Mouse (Mus musculus) E14TG2a.4 (cell line): ENCODE data around the gene Slc11a1.

Experiments
- H3K27me3 ChIP-seq: 2 replicates; pipeline ENCODE4 v1.6.1; 2014; ENCODE audit warnings: low read length, control low read depth; ENCODE audit not compliant: insufficient read depth
- H3K36me3 ChIP-seq: 2 replicates; pipeline ENCODE4 v1.6.1; 2014; ENCODE audit warnings: low read length, control low read depth; ENCODE audit not compliant: insufficient read depth
- H3K4me1 ChIP-seq: replicated peaks from 2 replicates; pipeline ENCODE4 v1.6.1; 2014; ENCODE audit warnings: low read depth, low read length, control low read depth
- H3K4me3 ChIP-seq: replicated peaks from 2 replicates; pipeline ENCODE4 v1.5.1; 2014; ENCODE audit warnings: mild to moderate bottlenecking, low read length
- H3K9me3 ChIP-seq: 2 replicates; pipeline ENCODE4 v1.6.1; 2014; ENCODE audit warnings: low read length, control low read depth
- CTCF ChIP-seq: conservative IDR thresholded peaks from 2 replicates; pipeline ENCODE4 v1.5.1; 2014; ENCODE audit warnings: low read length
- NANOG ChIP-seq: IDR thresholded peaks from 2 replicates; pipeline ENCODE4 v1.6.1; 2014; ENCODE audit warnings: borderline replicate concordance, low read length, mixed read lengths
- POU5F1 ChIP-seq: IDR thresholded peaks from 2 replicates; pipeline ENCODE4 v1.6.1; 2014; ENCODE audit warnings: low read length, borderline replicate concordance

Slc11a1 gene

GRCm38 (mm10) chr1:74404206-74404605, 29.2 kb downstream of the Slc11a1 start:
- peaks cover 26% of the 10 kb centered on the region for H3K4me1 ChIP-seq
- no peaks in the 10 kb centered on the region for H3K9me3 ChIP-seq
- no peak for TF ChIP-seq POU5F1
- TF ChIP-seq NANOG: no peak
- TF ChIP-seq CTCF: no peak
- 0 out of 2 replicates have a peak, but pooled peaks cover 3% of the 10 kb centered on the region for H3K27me3 ChIP-seq
- no peaks in the 10 kb centered on the region for H3K36me3 ChIP-seq
- no peak overlapping the region for H3K4me3 ChIP-seq

- Histone ChIP-seq H3K27me3 (peaks cover 6% of the 10 kb centered on the region; the same call in 1 of the 2 replicates), H3K36me3 (no peaks in the 10 kb centered on the region), H3K4me3 (peak within 1 kb of the TSS; percentile 37), H3K9me3 (no peaks in the 10 kb centered on the region), H3K4me1 (peaks cover 13% of the 10 kb centered on the region)
- TF ChIP-seq POU5F1 (no peak), CTCF (no peak), NANOG (no peak)
Measured at GRCm38 (mm10) chr1:74408589-74409504, 33.9 kb downstream of the Slc11a1 start, which contains the start of gene Vil1. TSS of gene Vil1 (plus strand) at chr1:74409376.

DNA sequence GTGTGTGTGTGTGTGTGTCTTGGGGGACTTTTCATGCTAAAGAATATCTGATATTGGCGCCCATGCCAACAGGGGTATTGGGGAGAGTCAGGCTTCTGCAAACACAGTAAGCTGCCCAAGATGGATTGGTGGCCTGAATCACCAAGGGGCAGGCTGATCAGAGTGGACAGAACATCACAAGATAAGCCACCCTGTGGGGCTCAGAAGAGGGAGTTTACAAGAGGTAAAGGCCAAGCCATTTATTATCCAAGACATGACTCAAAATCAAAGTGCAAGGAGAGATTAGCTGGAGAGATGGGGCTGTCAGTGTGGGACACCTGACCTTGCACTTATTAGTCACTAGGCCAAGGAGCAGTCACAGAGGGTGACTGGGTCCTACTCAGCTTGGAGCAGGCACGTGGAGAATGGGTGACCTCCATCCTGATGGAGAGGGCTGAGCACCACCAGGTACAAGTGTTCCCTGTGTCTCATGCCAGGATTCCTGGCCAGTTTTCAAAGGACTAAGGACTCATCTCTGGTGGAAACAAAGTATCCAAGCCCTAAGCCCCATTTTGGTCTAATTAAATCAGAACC, 36.8 kb downstream of the Slc11a1 start:
- Histone ChIP-seq H3K9me3 (no peaks in the 10 kb centered on the region), H3K36me3 (no peaks in the 10 kb centered on the region), H3K4me1 (peaks cover 29% of the 10 kb centered on the region), H3K4me3 (no peak overlapping the region), H3K27me3 (peaks cover 6% of the 10 kb centered on the region; the same call in 1 of the 2 replicates)
- no peak for TF ChIP-seq POU5F1

DNA sequence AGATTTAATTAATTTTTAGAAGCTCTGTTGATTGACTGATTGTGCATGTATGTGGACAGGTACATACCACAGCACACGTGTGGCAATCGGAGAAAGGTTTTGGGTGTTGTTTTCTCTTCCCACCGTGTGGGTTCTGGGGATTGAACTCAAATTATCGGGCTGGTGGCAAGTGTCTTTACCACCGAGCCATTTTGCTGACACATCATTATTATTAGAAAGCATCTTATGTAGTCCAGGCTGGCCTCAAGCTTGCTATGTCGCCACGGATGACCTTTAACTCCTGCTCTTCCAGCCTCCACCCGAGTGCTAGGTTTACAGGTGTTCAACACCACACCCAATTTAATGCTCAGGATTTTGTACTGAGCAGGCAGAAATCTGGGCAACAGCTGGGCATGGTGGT, 37.7 kb downstream of the Slc11a1 start:
- H3K27me3 ChIP-seq: peaks cover 6% of the 10 kb centered on the region; the same call in 1 of the 2 replicates
- peaks cover 29% of the 10 kb centered on the region for H3K4me1 ChIP-seq
- no peak overlapping the region for H3K4me3 ChIP-seq
- H3K36me3 ChIP-seq: no peaks in the 10 kb centered on the region
- TF ChIP-seq CTCF: no peak
- TF ChIP-seq POU5F1: no peak
- no peak for TF ChIP-seq NANOG
- H3K9me3 ChIP-seq: no peaks in the 10 kb centered on the region

DNA sequence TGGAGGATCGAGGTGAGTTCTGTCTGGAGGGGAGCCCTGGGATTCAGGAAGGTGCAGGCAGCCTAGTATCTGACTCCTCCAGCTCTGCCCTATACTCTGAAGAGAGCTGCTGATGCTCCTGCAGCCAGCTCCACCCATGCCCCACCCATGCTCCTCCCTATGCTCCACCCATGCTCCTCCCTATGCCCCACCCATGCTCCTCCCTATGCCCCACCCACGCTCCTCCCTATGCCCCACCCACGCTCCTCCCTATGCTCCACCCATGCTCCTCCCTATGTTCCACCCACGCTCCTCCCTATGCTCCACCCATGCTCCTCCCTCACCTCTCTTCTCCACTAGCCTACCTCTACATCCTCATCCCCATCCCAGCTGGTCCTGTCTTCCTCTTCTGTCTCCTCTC, 40.1 kb downstream of the Slc11a1 start:
- H3K4me1 ChIP-seq: peaks cover 36% of the 10 kb centered on the region
- no peaks in the 10 kb centered on the region for H3K36me3 ChIP-seq
- H3K27me3 ChIP-seq: peaks cover 10% of the 10 kb centered on the region
- no peak overlapping the region for H3K4me3 ChIP-seq
- TF ChIP-seq CTCF (no peak), NANOG (no peak), POU5F1 (no peak)
- no peaks in the 10 kb centered on the region for H3K9me3 ChIP-seq

DNA sequence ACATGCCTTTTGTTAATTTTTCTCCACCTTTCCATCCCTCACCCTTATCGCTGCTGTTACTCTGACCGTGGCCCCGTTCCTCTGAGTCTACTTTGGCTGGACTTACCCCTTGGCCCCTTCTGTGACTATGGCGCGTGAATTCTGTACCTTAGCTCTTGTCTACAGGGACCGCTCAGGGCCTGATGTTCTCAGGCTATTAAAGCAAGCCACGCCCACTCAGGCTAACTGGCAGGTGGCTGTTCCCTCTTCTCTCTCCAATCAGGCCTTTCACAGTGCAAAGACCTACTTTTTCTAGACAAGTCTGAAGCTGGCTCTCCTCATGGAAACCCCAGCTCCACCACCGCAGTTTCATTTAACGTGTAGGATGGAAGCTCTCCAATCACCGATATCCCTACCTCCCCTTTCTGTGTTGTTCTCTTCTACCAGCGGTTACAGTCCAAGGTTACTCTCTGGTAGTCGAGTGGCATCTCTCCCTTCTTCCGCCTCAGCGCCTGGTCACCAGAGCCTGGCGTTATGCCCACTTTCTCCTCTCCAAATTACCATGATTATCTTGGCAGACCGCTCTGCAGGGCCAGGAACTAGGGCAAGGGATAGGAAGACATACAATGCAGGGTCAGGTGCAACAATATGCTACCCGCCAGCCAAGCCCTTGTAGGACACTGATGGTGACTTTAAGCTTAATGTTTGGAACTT, 43.9 kb downstream of the Slc11a1 start:
- H3K27me3 ChIP-seq: peaks cover 17% of the 10 kb centered on the region
- H3K9me3 ChIP-seq: no peaks in the 10 kb centered on the region
- peak overlapping the region; percentile 54 for H3K4me3 ChIP-seq
- peaks cover 47% of the 10 kb centered on the region for H3K4me1 ChIP-seq
- TF ChIP-seq NANOG: no peak
- TF ChIP-seq POU5F1: no peak
- no peak for TF ChIP-seq CTCF
- no peaks in the 10 kb centered on the region for H3K36me3 ChIP-seq

DNA sequence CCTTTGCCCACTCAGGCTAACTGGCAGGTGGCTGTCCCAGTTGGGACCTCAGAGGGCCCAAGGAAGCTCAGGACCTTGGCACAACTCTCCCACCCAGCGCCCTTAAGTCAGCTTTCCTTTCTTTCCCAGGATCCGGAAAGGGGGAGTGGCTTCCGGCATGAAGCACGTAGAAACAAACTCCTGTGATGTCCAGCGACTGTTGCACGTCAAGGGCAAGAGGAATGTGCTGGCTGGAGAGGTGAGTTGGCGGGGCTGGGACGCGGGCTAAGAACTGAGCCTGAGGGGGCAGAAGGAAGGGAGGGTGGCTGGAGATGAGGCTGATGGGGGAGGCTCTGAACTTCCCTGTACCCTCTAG, 44.4 kb downstream of the Slc11a1 start:
- Histone ChIP-seq H3K36me3 (no peaks in the 10 kb centered on the region), H3K27me3 (peaks cover 22% of the 10 kb centered on the region), H3K4me3 (peak overlapping the region; percentile 54), H3K4me1 (peaks cover 47% of the 10 kb centered on the region), H3K9me3 (no peaks in the 10 kb centered on the region)
- TF ChIP-seq NANOG: no peak

DNA sequence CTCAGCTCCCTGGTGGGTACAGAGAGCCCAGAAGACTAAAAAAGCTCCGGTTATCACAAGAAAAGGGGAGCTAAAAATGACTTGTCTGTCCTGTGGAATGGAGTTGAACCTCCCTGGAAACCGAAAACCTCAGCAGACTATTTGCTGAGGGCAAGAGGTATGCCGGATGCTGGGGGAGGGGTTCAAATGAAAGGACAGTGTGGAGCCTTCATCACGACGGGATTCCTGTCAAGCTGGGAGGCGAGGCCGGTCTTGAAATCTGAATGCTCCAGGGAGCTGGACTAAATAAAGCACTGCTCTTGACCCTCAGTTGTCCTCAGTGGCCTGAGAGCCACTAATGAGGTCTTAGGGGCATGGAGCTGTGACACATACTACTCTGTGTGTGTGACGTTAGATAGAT, 48.2 kb downstream of the Slc11a1 start:
- Histone ChIP-seq H3K4me1 (peaks cover 35% of the 10 kb centered on the region), H3K36me3 (no peaks in the 10 kb centered on the region), H3K9me3 (no peaks in the 10 kb centered on the region), H3K4me3 (no peak overlapping the region), H3K27me3 (peaks cover 37% of the 10 kb centered on the region)
- no peak for TF ChIP-seq CTCF
- TF ChIP-seq NANOG: no peak
- TF ChIP-seq POU5F1: no peak
